Mouse (Mus musculus): ENCODE measurements around the gene Nlgn1. TPM values are rescaled to one million over a fixed set of nuclear protein-coding genes. Genes with fewer than 3 reads are reported as not detected.

The Nlgn1 gene
- polyA plus RNA-seq, 1 experiment from 2014 or later, result 0.23 TPM

DNA sequence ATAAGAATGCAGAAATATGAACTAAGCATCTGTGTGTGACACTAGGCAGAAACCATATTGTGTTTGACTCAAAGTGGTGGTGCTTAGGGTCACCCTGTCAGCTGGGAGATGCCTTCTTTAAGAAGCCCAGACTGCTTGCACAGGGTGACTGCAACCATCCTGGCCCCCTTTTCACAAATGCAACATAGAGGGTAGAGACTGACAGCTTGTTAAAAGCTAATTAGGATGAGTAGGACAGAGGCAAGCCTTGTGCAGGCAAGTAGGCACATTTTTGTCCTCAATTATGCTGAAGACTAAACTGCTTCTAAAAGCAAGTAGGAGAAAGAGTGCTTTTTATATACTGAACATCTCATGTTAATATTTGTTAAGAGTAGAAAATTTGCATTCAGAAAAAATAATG is 558.8 kb downstream of the Nlgn1 start:
- no peaks in the 10 kb centered on the region for H3K9me3 ChIP-seq (replicated peaks; ENCODE audit: control insufficient read depth, low read length)
- no peaks in the 10 kb centered on the region for H3K36me3 ChIP-seq (ENCODE audit: control insufficient read depth, insufficient read depth, low read length)
- no peak overlapping the region for H3K9ac ChIP-seq (ENCODE audit: low read depth, low read length)
- no peaks in the 10 kb centered on the region for H3K4me1 ChIP-seq (ENCODE audit: control insufficient read depth, insufficient read depth, low read length)
- ATAC-seq (replicated peaks; ENCODE audit: insufficient number of reproducible peaks, low FRiP score, low TSS enrichment), result no peak
- no peak overlapping the region for H3K4me2 ChIP-seq
- no peak overlapping the region for H3K27ac ChIP-seq (ENCODE audit: low read depth, low read length)
- H3K27me3 ChIP-seq (ENCODE audit: control insufficient read depth, insufficient read depth, low read length), result no peaks in the 10 kb centered on the region
- no peak overlapping the region for H3K4me3 ChIP-seq (ENCODE audit: low read depth, low read length)

- Histone ChIP-seq H3K4me2 (no peak overlapping the region), H3K27ac (ENCODE audit: low read depth, low read length) (no peak overlapping the region), H3K4me1 (ENCODE audit: control insufficient read depth, insufficient read depth, low read length) (no peaks in the 10 kb centered on the region), H3K9me3 (replicated peaks; ENCODE audit: control insufficient read depth, low read length) (no peaks in the 10 kb centered on the region), H3K36me3 (ENCODE audit: control insufficient read depth, insufficient read depth, low read length) (no peaks in the 10 kb centered on the region), H3K4me3 (ENCODE audit: low read depth, low read length) (no peak overlapping the region), H3K9ac (ENCODE audit: low read depth, low read length) (no peak overlapping the region), H3K27me3 (ENCODE audit: control insufficient read depth, insufficient read depth, low read length) (no peaks in the 10 kb centered on the region)
- no peak for ATAC-seq (replicated peaks; ENCODE audit: insufficient number of reproducible peaks, low FRiP score, low TSS enrichment)
- WGBS (ENCODE audit: insufficient replicate concordance), result 79% methylated on average over 4 of the region's 4 CpGs
Measured at GRCm38 (mm10) chr3:25763689-25764088, 568.6 kb downstream of the Nlgn1 start.

- no peak overlapping the region for H3K9ac ChIP-seq (ENCODE audit: low read depth, low read length)
- ATAC-seq (replicated peaks; ENCODE audit: insufficient number of reproducible peaks, low FRiP score, low TSS enrichment), result no peak
- no peaks in the 10 kb centered on the region for H3K27me3 ChIP-seq (ENCODE audit: control insufficient read depth, insufficient read depth, low read length)
- no peaks in the 10 kb centered on the region for H3K9me3 ChIP-seq (replicated peaks; ENCODE audit: control insufficient read depth, low read length)
- no peak overlapping the region for H3K27ac ChIP-seq (ENCODE audit: low read depth, low read length)
- no peak overlapping the region for H3K4me3 ChIP-seq (ENCODE audit: low read depth, low read length)
- H3K4me1 ChIP-seq (ENCODE audit: control insufficient read depth, insufficient read depth, low read length), result no peaks in the 10 kb centered on the region
- WGBS (ENCODE audit: insufficient replicate concordance), result 74% methylated on average over 2 of the region's 2 CpGs
- no peaks in the 10 kb centered on the region for H3K36me3 ChIP-seq (ENCODE audit: control insufficient read depth, insufficient read depth, low read length)
- H3K4me2 ChIP-seq, result no peak overlapping the region
Measured at GRCm38 (mm10) chr3:25757813-25758212, 574.4 kb downstream of the Nlgn1 start.

DNA sequence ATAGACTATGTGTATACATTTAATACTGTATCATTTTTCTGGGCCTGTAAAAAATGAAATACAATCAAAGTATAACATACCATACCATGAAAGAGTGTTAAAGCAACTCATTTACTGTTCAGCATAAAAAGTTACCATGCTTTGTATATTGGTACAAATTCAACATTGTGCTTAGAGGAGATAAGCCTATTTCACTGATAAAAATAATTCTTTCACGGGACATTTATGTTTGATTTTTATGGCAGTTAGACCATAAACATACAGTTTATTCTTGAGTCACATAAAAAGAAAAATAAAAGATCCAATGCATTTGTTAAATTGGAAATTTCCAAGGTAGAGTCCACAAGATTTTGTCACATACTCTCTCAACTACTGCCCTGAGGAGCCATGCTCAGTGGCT is 608.1 kb downstream of the Nlgn1 start:
- H3K36me3 ChIP-seq (ENCODE audit: control insufficient read depth, insufficient read depth, low read length), result no peaks in the 10 kb centered on the region
- H3K9ac ChIP-seq (ENCODE audit: low read depth, low read length), result no peak overlapping the region
- H3K27ac ChIP-seq (ENCODE audit: low read depth, low read length), result no peak overlapping the region
- no peaks in the 10 kb centered on the region for H3K4me1 ChIP-seq (ENCODE audit: control insufficient read depth, insufficient read depth, low read length)
- H3K9me3 ChIP-seq (replicated peaks; ENCODE audit: control insufficient read depth, low read length), result no peaks in the 10 kb centered on the region
- H3K27me3 ChIP-seq (ENCODE audit: control insufficient read depth, insufficient read depth, low read length), result no peaks in the 10 kb centered on the region
- no peak overlapping the region for H3K4me2 ChIP-seq
- WGBS (ENCODE audit: insufficient replicate concordance), result 69% methylated on average over 1 of the region's 1 CpGs
- ATAC-seq (replicated peaks; ENCODE audit: insufficient number of reproducible peaks, low FRiP score, low TSS enrichment), result no peak
- no peak overlapping the region for H3K4me3 ChIP-seq (ENCODE audit: low read depth, low read length)

GRCm38 (mm10) chr3:25721464-25721863 is 610.8 kb downstream of the Nlgn1 start:
- Histone ChIP-seq H3K4me1 (ENCODE audit: control insufficient read depth, insufficient read depth, low read length) (no peaks in the 10 kb centered on the region), H3K36me3 (ENCODE audit: control insufficient read depth, insufficient read depth, low read length) (no peaks in the 10 kb centered on the region), H3K27me3 (ENCODE audit: control insufficient read depth, insufficient read depth, low read length) (no peaks in the 10 kb centered on the region), H3K9me3 (replicated peaks; ENCODE audit: control insufficient read depth, low read length) (no peaks in the 10 kb centered on the region), H3K4me2 (no peak overlapping the region), H3K9ac (ENCODE audit: low read depth, low read length) (no peak overlapping the region), H3K27ac (ENCODE audit: low read depth, low read length) (no peak overlapping the region), H3K4me3 (ENCODE audit: low read depth, low read length) (no peak overlapping the region)
- WGBS (ENCODE audit: insufficient replicate concordance), result 80% methylated on average over 5 of the region's 5 CpGs
- ATAC-seq (replicated peaks; ENCODE audit: insufficient number of reproducible peaks, low FRiP score, low TSS enrichment), result no peak

DNA sequence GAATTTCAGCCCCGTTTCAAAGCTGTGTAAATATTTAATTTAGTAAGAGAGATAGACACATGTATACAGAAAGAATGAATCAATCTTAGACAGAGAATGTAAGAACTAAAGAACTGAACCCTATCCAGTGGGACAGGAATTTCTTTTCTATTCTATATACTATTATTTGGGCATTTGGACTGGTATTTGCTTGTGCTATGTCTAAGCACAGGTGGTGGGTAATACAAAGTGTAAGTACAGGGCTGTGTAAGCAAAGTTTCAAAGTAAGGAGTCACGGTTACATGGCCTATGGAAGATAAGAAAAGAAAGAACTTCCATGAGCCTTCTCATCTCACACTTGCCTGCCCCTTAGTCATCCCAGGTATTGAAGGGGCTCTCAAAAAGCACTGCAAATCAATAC is 624.9 kb downstream of the Nlgn1 start:
- no peak overlapping the region for H3K27ac ChIP-seq (ENCODE audit: low read depth, low read length)
- 66% methylated on average over 2 of the region's 2 CpGs for WGBS (ENCODE audit: insufficient replicate concordance)
- no peak overlapping the region for H3K4me3 ChIP-seq (ENCODE audit: low read depth, low read length)

DNA sequence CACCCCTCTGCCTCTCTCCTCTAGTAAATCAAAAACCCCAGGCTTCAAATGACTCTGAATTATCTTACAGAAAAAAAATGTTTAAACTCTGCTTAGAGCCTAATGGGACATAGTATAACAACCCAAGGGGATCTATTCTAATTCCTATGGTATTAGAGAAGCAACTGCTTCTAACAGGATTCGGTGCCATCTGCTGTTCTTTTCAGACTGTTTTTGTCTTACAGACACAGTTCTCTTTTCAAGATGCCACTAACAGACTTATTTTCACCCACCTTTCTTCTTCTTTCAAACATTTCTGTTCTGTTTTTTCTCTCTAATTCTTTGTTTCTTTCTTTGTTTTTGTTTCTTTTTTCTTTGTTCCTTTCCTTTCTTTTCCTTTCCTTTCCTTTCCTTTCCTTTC is 635.0 kb downstream of the Nlgn1 start:
- H3K4me3 ChIP-seq (ENCODE audit: low read depth, low read length), result no peak overlapping the region
- H3K27ac ChIP-seq (ENCODE audit: low read depth, low read length), result no peak overlapping the region
- no peak overlapping the region for H3K9ac ChIP-seq (ENCODE audit: low read depth, low read length)
- H3K36me3 ChIP-seq (ENCODE audit: control insufficient read depth, insufficient read depth, low read length), result no peaks in the 10 kb centered on the region
- no peak overlapping the region for H3K4me2 ChIP-seq
- no peaks in the 10 kb centered on the region for H3K9me3 ChIP-seq (replicated peaks; ENCODE audit: control insufficient read depth, low read length)
- WGBS (ENCODE audit: insufficient replicate concordance), result 80% methylated on average over 1 of the region's 1 CpGs
- H3K4me1 ChIP-seq (ENCODE audit: control insufficient read depth, insufficient read depth, low read length), result no peaks in the 10 kb centered on the region
- no peak for ATAC-seq (replicated peaks; ENCODE audit: insufficient number of reproducible peaks, low FRiP score, low TSS enrichment)
- no peaks in the 10 kb centered on the region for H3K27me3 ChIP-seq (ENCODE audit: control insufficient read depth, insufficient read depth, low read length)

More for the DNA sequence above, 624.9 kb downstream of the Nlgn1 start:
- H3K9ac ChIP-seq (ENCODE audit: low read depth, low read length), result no peak overlapping the region
- H3K4me1 ChIP-seq (ENCODE audit: control insufficient read depth, insufficient read depth, low read length), result no peaks in the 10 kb centered on the region
- H3K36me3 ChIP-seq (ENCODE audit: control insufficient read depth, insufficient read depth, low read length), result no peaks in the 10 kb centered on the region
- no peaks in the 10 kb centered on the region for H3K9me3 ChIP-seq (replicated peaks; ENCODE audit: control insufficient read depth, low read length)
- H3K4me2 ChIP-seq, result no peak overlapping the region
- H3K27me3 ChIP-seq (ENCODE audit: control insufficient read depth, insufficient read depth, low read length), result no peaks in the 10 kb centered on the region
- no peak for ATAC-seq (replicated peaks; ENCODE audit: insufficient number of reproducible peaks, low FRiP score, low TSS enrichment)

GRCm38 (mm10) chr3:25688789-25689464 is 643.3 kb downstream of the Nlgn1 start:
- Histone ChIP-seq H3K4me2 (no peak overlapping the region), H3K27me3 (ENCODE audit: control insufficient read depth, insufficient read depth, low read length) (no peaks in the 10 kb centered on the region), H3K9me3 (replicated peaks; ENCODE audit: control insufficient read depth, low read length) (no peaks in the 10 kb centered on the region), H3K4me1 (ENCODE audit: control insufficient read depth, insufficient read depth, low read length) (no peaks in the 10 kb centered on the region), H3K9ac (ENCODE audit: low read depth, low read length) (no peak overlapping the region), H3K4me3 (ENCODE audit: low read depth, low read length) (no peak overlapping the region), H3K36me3 (ENCODE audit: control insufficient read depth, insufficient read depth, low read length) (no peaks in the 10 kb centered on the region), H3K27ac (ENCODE audit: low read depth, low read length) (no peak overlapping the region)
- no peak for ATAC-seq (replicated peaks; ENCODE audit: insufficient number of reproducible peaks, low FRiP score, low TSS enrichment)
- WGBS (ENCODE audit: insufficient replicate concordance), result 70% methylated on average over 6 of the region's 6 CpGs

- H3K36me3 ChIP-seq (ENCODE audit: control insufficient read depth, insufficient read depth, low read length), result no peaks in the 10 kb centered on the region
- no peaks in the 10 kb centered on the region for H3K4me1 ChIP-seq (ENCODE audit: control insufficient read depth, insufficient read depth, low read length)
- no peak overlapping the region for H3K4me2 ChIP-seq
- H3K27ac ChIP-seq (ENCODE audit: low read depth, low read length), result no peak overlapping the region
- no peak overlapping the region for H3K9ac ChIP-seq (ENCODE audit: low read depth, low read length)
- WGBS (ENCODE audit: insufficient replicate concordance), result 86% methylated on average over 2 of the region's 2 CpGs
- no peak for ATAC-seq (replicated peaks; ENCODE audit: insufficient number of reproducible peaks, low FRiP score, low TSS enrichment)
- H3K4me3 ChIP-seq (ENCODE audit: low read depth, low read length), result no peak overlapping the region
- no peaks in the 10 kb centered on the region for H3K27me3 ChIP-seq (ENCODE audit: control insufficient read depth, insufficient read depth, low read length)
- no peaks in the 10 kb centered on the region for H3K9me3 ChIP-seq (replicated peaks; ENCODE audit: control insufficient read depth, low read length)
Measured at GRCm38 (mm10) chr3:25683696-25684095, 648.6 kb downstream of the Nlgn1 start.

All from heart, embryonic 11.5 days (tissue).